Mouse (Mus musculus): ENCODE data around the gene Scnn1g.

The Scnn1g gene

GRCm38 (mm10) chr7:121734171-121734831 is at the start of gene Scnn1g:
Scnn1g (plus strand) TSS chr7:121734479.
- peak; percentile 79 for DNase-seq (ENCODE audit: low spot score)

DNA sequence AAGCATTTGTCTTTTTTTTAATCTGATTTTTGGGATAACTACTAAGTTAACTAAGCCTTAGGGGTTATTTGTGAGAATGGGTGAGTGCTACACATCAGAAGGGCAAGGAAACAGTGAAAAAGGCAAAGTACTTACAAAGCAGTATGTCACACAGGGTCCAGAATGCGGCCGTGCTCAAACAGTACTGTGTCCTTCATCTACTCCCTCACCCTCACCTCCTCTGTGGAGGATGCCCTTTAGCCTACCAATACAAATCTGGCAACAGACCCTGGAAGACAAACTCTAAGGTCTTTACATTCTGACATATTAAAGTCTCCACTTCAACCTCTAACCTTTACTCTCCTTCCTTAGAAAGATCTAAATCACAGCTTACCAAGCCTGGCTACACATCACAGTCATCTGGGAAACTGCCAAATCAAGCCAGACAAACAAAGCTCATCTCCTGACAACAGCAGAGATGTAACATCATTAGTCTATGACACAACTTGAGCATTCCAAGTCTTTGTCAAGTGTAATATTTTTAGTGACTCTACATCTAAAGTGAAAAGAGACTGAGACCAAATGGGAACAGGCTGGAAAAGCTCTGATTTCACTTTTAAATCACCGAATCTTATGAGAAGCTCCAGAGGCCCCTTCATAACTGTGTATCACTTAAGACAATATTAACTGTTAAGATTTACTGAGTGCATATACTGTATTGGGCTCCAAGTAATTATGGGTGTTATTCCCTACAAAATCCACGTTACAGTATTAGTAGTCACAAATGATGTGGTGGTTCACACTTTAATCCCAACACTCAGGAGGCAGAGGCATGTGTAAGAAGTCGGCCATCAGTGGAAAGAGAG is 48.9 kb upstream of the Scnn1g start:
- DNase-seq (ENCODE audit: low spot score) = no peak

GRCm38 (mm10) chr7:121689338-121689737 is 44.9 kb upstream of the Scnn1g start:
- no peak for DNase-seq (ENCODE audit: low spot score)

DNA sequence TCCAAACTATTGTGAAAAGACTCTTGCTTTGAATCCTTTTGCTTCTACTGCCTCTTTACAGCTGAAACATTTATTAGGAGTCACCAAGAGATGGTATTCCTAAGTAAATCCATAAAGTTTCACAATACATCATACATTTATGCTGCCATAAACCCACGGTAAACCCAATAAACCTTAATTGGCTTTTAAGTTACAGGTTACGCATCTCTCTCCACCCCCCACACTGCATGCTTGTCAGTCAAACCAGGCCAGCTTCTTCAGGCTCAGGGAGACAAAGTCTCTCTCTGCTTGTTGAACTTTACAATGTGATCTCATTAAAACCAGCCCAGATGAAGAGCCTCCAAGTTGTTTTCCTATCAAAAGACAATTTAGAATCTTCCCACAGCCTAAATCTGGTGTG is 42.5 kb upstream of the Scnn1g start:
- DNase-seq (ENCODE audit: low spot score) = no peak

GRCm38 (mm10) chr7:121697170-121697569 is 37.1 kb upstream of the Scnn1g start:
- DNase-seq (ENCODE audit: low spot score) = no peak

DNA sequence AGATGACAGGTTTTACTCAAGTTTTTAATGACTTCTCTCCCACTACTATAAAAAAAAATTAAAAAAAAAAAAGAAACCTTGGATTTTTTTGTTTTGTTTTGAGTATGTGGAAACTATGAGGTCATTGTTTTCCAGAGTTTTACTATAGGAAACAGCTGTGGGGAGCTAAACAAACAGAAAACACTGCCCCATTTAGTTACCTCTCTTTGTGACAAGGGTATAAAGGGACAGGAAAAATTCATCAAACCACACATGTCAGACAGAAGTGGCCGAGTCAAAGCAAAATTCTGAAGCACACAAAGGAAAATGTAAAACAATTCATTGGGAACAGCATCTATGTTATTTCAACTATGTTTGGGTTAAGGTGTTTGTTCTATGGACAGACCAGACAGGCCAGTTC is 36.7 kb upstream of the Scnn1g start:
- DNase-seq (ENCODE audit: low spot score) = no peak

DNA sequence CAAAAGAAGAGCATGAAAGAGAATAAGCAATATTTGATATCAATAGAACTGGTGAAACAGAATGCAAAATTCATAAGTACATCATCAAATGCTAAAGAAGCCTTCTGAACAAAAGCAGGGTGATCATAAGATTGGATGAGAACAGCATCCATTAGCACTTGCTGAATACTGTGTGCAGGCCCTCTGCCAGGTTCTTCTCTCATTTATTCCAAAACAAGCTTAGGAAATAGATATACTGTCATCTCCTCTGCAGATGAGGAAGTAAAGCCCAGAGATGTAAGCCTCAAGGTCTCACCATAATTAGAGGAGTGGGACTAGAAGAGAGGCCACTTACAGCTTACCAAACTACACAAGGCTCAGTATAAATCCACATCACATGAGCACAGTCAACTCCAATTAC is 35.1 kb upstream of the Scnn1g start:
- DNase-seq (ENCODE audit: low spot score) = no peak

GRCm38 (mm10) chr7:121700480-121700879 is 33.8 kb upstream of the Scnn1g start:
- DNase-seq (ENCODE audit: low spot score) = no peak

GRCm38 (mm10) chr7:121701983-121702382 is 32.3 kb upstream of the Scnn1g start:
- DNase-seq (ENCODE audit: low spot score) = no peak

DNA sequence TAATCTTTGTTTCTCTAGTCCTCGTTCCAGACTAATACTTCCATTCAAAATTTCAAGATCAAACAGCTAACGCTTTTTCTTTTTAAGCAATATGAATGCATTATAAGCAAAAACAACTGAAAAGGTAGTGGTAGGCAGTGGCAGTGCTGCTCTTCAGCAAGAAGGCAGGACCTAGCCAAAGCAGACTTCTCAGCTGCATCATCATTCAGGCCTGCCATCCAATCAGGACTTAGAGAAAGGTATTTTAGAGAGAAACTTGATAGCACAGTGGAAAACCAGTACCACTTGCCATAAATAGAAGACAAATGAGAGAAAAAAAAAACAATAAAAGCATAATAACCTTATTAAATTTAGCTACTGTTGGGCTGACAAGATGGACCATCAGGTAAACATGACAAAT is 29.2 kb upstream of the Scnn1g start:
- no peak for DNase-seq (ENCODE audit: low spot score)

DNA sequence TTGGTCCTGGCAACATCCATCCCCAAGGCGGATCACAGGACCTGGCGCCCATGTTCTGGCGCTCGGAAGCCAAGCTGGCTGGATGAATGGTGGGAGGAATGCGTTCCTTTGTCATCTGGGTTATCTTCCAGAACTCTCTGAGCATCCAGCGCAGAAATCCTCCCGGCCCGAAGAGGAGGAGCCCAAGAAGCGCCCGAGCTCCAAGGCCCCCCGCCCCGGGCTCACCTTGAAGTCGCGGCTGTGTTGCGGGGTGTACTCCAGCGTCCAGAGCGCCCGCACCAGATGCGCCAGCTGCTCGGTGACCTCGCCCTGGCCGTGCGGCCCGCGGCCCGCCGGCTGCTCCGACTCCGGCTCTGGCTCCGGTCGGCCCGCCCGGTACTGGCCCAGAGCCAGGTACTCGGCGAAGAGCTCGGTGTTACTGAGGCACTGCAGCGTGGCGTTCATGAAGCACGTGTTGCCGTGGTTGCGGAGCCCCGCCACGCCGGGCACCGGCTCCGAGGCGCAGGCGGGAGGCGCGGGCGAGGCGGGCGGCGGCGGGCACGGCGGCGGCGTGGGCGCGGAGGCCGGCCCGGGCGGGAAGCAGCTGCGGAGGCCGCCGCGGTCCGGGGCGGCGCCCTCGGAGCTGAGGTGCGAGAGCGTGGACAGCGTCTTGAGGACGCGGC is 27.7 kb upstream of the Scnn1g start:
- DNase-seq (ENCODE audit: low spot score) = peak; percentile 20

DNA sequence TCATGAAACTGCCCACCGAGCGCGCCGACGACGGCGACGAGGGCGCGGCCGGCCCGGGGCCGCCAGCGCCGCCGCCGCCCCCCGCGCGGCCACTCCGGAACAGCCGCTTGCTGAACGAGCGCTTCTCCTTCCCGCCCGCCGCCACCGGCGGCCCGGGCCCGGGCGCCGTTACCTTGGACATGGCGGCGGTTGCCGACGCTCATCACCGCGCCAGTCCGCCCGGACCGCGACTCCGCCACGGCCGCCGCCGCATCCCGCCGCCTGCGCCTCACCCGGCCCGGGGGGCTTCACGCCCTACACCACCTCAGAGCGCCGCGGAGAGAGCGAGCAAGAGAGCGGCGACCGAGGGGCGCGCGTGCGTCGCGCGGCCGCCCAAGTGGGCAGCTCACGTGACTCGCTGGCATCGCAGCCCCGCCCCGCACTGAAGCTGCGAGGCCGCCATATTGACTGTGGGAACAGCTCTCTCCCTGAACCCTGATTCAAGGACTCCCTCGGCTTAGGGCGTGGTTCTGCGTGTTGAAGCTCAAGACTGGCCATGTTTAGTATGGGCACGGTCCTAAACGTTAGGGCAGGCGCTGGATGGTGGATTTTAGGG is 27.1 kb upstream of the Scnn1g start, which contains the start of gene Usp31:
Usp31 (minus strand) TSS at position 181 of the 595 bp plus-strand sequence.
- DNase-seq (ENCODE audit: low spot score) = peak; percentile 93

DNA sequence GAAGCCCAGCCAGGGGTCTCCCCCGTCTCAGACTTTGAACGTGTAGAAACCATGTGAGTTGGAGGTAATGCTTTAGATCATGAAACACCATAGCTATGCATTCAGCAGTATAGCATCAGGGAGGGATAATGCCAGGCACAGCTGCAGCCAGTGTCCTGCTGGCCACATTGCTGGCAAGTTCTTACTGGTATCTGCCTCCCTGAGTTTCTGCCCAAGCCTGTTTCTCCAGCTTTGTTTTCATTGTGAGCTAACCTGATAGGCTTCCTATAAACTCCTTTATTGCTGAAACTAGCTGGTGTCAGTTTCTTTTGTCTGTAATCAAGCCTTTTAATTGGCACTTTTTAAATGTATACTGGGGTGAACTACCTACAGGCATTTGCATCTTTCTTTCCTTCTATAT is 23.1 kb upstream of the Scnn1g start:
- DNase-seq (ENCODE audit: low spot score) = no peak

GRCm38 (mm10) chr7:121717031-121717430 is 17.2 kb upstream of the Scnn1g start:
- DNase-seq (ENCODE audit: low spot score) = no peak

- DNase-seq (ENCODE audit: low spot score) = peak; percentile 51
Measured at GRCm38 (mm10) chr7:121730225-121730624, 4.1 kb upstream of the Scnn1g start.

- no peak for DNase-seq (ENCODE audit: low spot score)
Measured at GRCm38 (mm10) chr7:121737511-121738415, 3.5 kb downstream of the Scnn1g start.

DNA sequence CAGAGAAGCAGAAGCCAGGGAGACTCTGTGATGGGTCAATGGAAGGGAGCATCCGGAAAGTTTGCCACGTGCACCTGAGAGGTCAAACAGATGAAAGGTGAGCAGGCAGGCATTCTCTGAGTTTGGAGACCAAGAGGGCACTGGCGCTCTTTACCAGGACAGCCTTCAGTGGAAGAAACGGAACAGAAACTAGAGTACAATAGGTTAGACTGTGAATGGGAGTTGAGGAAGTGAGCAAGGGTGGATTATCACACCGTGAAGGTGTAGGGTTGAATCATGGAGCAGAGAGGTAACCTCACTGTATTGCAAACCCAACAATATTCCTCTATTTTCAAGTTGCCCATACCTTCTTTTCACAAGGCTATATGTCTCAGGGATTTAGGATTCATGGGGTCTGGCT is 16.0 kb downstream of the Scnn1g start:
- DNase-seq (ENCODE audit: low spot score) = no peak

- no peak for DNase-seq (ENCODE audit: low spot score)
Measured at GRCm38 (mm10) chr7:121754748-121755147, 20.5 kb downstream of the Scnn1g start.

- DNase-seq (ENCODE audit: low spot score) = no peak
Measured at GRCm38 (mm10) chr7:121763328-121763727, 29.0 kb downstream of the Scnn1g start.

GRCm38 (mm10) chr7:121767900-121768299 is 33.6 kb downstream of the Scnn1g start:
- no peak for DNase-seq (ENCODE audit: low spot score)

GRCm38 (mm10) chr7:121768983-121769382 is 34.7 kb downstream of the Scnn1g start:
- no peak for DNase-seq (ENCODE audit: low spot score)
